Mouse (Mus musculus) CH12.LX (cell line): ENCODE measurements around the gene Emg1. TPM values are rescaled to one million over a fixed set of nuclear protein-coding genes. Genes with fewer than 3 reads are reported as not detected.

Experiments used
- DNase-seq: peaks from one replicate; pipeline ENCODE4 v3.0.0-alpha.2; 2013; ENCODE audit errors: extremely low read depth
- H3K27ac ChIP-seq: 2 replicates; pipeline ENCODE4 v1.5.1; 2012; ENCODE audit warnings: low read depth, mild to moderate bottlenecking, control low read depth, moderate library complexity; ENCODE audit not compliant: insufficient read depth
- H3K27me3 ChIP-seq: replicated peaks from 2 replicates; pipeline ENCODE3; 2012; ENCODE audit warnings: inconsistent platforms
- H3K36me3 ChIP-seq, 2 experiments: replicated peaks in 1 of 2; 2 replicates each; pipeline versions ENCODE3 to v1.6.1; 2012; ENCODE audit warnings: inconsistent platforms in 1 of 2, low read length in 1 of 2, mild to moderate bottlenecking in 1 of 2, mixed read lengths in 1 of 2, moderate library complexity in 1 of 2; ENCODE audit not compliant: control insufficient read depth in 1 of 2, insufficient read depth in 1 of 2
- H3K4me1 ChIP-seq, 2 experiments: 2 replicates each; pipeline ENCODE4 v1.6.1; 2012; ENCODE audit warnings: inconsistent platforms in 1 of 2, moderate library complexity in 1 of 2; ENCODE audit not compliant: insufficient read depth in 2 of 2, control insufficient read depth in 1 of 2
- H3K4me2 ChIP-seq: 2 replicates; pipeline ENCODE4 v1.6.1; 2012; ENCODE audit warnings: low read depth, mild to moderate bottlenecking, control low read depth; ENCODE audit not compliant: poor library complexity, insufficient read depth, severe bottlenecking
- H3K4me3 ChIP-seq, 3 experiments: fragments of 150-350 bp in 1 of 3; sonication (generic) in 1 of 3; replicated peaks in 1 of 3; 2 replicates each; pipeline versions ENCODE3 to v1.5.1; 2011 to 2012; ENCODE audit warnings: low read depth in 2 of 3, low read length in 2 of 3, mild to moderate bottlenecking in 2 of 3, moderate library complexity in 2 of 3, control low read depth in 1 of 3, improper control_type of control experiment in 1 of 3, inconsistent platforms in 1 of 3, mixed read lengths in 1 of 3; ENCODE audit not compliant: poor library complexity in 1 of 3
- H3K79me2 ChIP-seq: replicated peaks from 2 replicates; pipeline ENCODE4 v1.6.1; 2012; ENCODE audit warnings: mild to moderate bottlenecking, moderate library complexity; ENCODE audit not compliant: control insufficient read depth, poor library complexity, insufficient read depth, severe bottlenecking; ENCODE audit errors: extremely low read depth
- H3K9ac ChIP-seq: 2 replicates; pipeline ENCODE4 v1.6.1; 2012; ENCODE audit warnings: low read depth, mild to moderate bottlenecking, control low read depth, moderate library complexity; ENCODE audit not compliant: insufficient read depth
- H3K9me3 ChIP-seq: replicated peaks from 2 replicates; pipeline ENCODE3; 2012; ENCODE audit warnings: low read length, inconsistent platforms, mixed read lengths
- BHLHE40 ChIP-seq: IDR thresholded peaks from 2 replicates; pipeline ENCODE4 v1.6.1; 2011; ENCODE audit warnings: mild to moderate bottlenecking, low read depth, low read length, improper control_type of control experiment
- CHD1 ChIP-seq: IDR thresholded peaks from 2 replicates; pipeline ENCODE4 v1.6.1; 2012; ENCODE audit warnings: low read depth, low read length, improper control_type of control experiment, inconsistent platforms
- CHD2 ChIP-seq: IDR thresholded peaks from 2 replicates; pipeline ENCODE4 v1.6.1; 2011; ENCODE audit warnings: low read length, improper control_type of control experiment
- E2F4 ChIP-seq: IDR thresholded peaks from 2 replicates; pipeline ENCODE4 v1.6.1; 2011; ENCODE audit warnings: low read depth, low read length, improper control_type of control experiment; ENCODE audit not compliant: insufficient replicate concordance
- ELF1 ChIP-seq: IDR thresholded peaks from 2 replicates; pipeline ENCODE4 v1.6.1; 2014; ENCODE audit warnings: low read depth, mild to moderate bottlenecking, inconsistent platforms, low read length, improper control_type of control experiment
- EP300 ChIP-seq: IDR thresholded peaks from 2 replicates; pipeline ENCODE4 v1.6.1; 2011; ENCODE audit warnings: low read length, improper control_type of control experiment
- HCFC1 ChIP-seq: IDR thresholded peaks from 2 replicates; pipeline ENCODE4 v1.6.1; 2012; ENCODE audit warnings: low read depth, mild to moderate bottlenecking, inconsistent platforms, low read length, improper control_type of control experiment
- JUN ChIP-seq: IDR thresholded peaks from 2 replicates; pipeline ENCODE4 v1.6.1; 2011; ENCODE audit warnings: low read depth, mild to moderate bottlenecking, low read length, improper control_type of control experiment, moderate library complexity; ENCODE audit not compliant: insufficient read depth
- KAT2A ChIP-seq: IDR thresholded peaks from 2 replicates; pipeline ENCODE4 v1.6.1; 2012; ENCODE audit warnings: low read length, improper control_type of control experiment, inconsistent platforms; ENCODE audit not compliant: insufficient replicate concordance
- MAFK ChIP-seq: IDR thresholded peaks from 2 replicates; pipeline ENCODE4 v1.6.1; 2011; ENCODE audit warnings: low read length, improper control_type of control experiment; ENCODE audit not compliant: insufficient replicate concordance
- MAX ChIP-seq: IDR thresholded peaks from 2 replicates; pipeline ENCODE4 v1.6.1; 2011; ENCODE audit warnings: low read length, improper control_type of control experiment
- MEF2A ChIP-seq: IDR thresholded peaks from 2 replicates; pipeline ENCODE4 v1.6.1; 2014; ENCODE audit warnings: low read depth, mild to moderate bottlenecking, inconsistent platforms, low read length, improper control_type of control experiment, borderline replicate concordance
- NELFE ChIP-seq: IDR thresholded peaks from 2 replicates; pipeline ENCODE4 v1.6.1; 2011; ENCODE audit warnings: low read depth, low read length, improper control_type of control experiment
- PAX5 ChIP-seq: IDR thresholded peaks from 2 replicates; pipeline ENCODE4 v1.6.1; 2012; ENCODE audit warnings: low read length, inconsistent platforms, mixed read lengths
- POLR2A ChIP-seq: IDR thresholded peaks from 2 replicates; pipeline ENCODE4 v1.6.1; 2011; ENCODE audit warnings: low read depth, mild to moderate bottlenecking, improper control_type of control experiment, low read length
- POLR2AphosphoS2 ChIP-seq: IDR thresholded peaks from 2 replicates; pipeline ENCODE4 v1.6.1; 2011; ENCODE audit warnings: low read depth, low read length, improper control_type of control experiment
- RCOR1 ChIP-seq: conservative IDR thresholded peaks from 2 replicates; pipeline ENCODE4 v1.6.1; 2012; ENCODE audit warnings: low read depth, mild to moderate bottlenecking, inconsistent platforms, low read length, improper control_type of control experiment
- SMC3 ChIP-seq: IDR thresholded peaks from 2 replicates; pipeline ENCODE4 v1.6.1; 2011; ENCODE audit warnings: low read depth, low read length, improper control_type of control experiment
- TCF12 ChIP-seq: IDR thresholded peaks from 2 replicates; pipeline ENCODE4 v1.6.1; 2014; ENCODE audit warnings: low read depth, mild to moderate bottlenecking, inconsistent platforms, low read length, improper control_type of control experiment
- UBTF ChIP-seq: IDR thresholded peaks from 2 replicates; pipeline ENCODE4 v1.6.1; 2012; ENCODE audit warnings: low read depth, mild to moderate bottlenecking, inconsistent platforms, low read length, improper control_type of control experiment, moderate library complexity
- USF1 ChIP-seq: IDR thresholded peaks from 2 replicates; pipeline ENCODE4 v1.6.1; 2014; ENCODE audit warnings: low read depth, mild to moderate bottlenecking, inconsistent platforms, low read length, improper control_type of control experiment
- USF2 ChIP-seq: conservative IDR thresholded peaks from 2 replicates; pipeline ENCODE4 v1.6.1; 2011; ENCODE audit warnings: low read depth, low read length, improper control_type of control experiment
- ZNF384 ChIP-seq: IDR thresholded peaks from 2 replicates; pipeline ENCODE4 v1.6.1; 2012; ENCODE audit warnings: low read depth, low read length, improper control_type of control experiment, inconsistent platforms
- dilution Hi-C: fragments of 300-500 bp; cut with MboI; formaldehyde crosslinking; loops from 2 replicates; pipeline ENCODE4 v1.14.3; 2020; ENCODE audit warnings: low sequenced_read_pairs; ENCODE audit not compliant: extremely low pct_unique_long_range_greater_than_20kb, extremely low pct_ligation_motif_present
- in situ Hi-C: fragments of 300-500 bp; cut with MboI; formaldehyde crosslinking; loops from 3 replicates; pipeline ENCODE4 v1.14.3; 2019; ENCODE audit warnings: low sequenced_read_pairs, low pct_ligation_motif_present, low pct_unique_long_range_greater_than_20kb, mixed read lengths
- polyA plus RNA-seq: library from polyadenylated mRNA; unstranded; fragments of >175 nt; gene quantifications from 2 replicates; pipeline ENCODE4 v1.2.1, GENCODE M21; 2012; ENCODE audit warnings: low read depth; ENCODE audit not compliant: insufficient read length
- total RNA-seq, 2 experiments: library from RNA; depleted of rRNA; stranded (reverse); fragments of 300-350 nt in 1 of 2; fragments of >200 nt in 1 of 2; gene quantifications; 2 replicates each; pipeline ENCODE4 v1.2.3; 2012 to 2014

Emg1 gene
- total and polyA plus RNA-seq, 3 experiments: 301 to 481 (median 352) TPM

DNA sequence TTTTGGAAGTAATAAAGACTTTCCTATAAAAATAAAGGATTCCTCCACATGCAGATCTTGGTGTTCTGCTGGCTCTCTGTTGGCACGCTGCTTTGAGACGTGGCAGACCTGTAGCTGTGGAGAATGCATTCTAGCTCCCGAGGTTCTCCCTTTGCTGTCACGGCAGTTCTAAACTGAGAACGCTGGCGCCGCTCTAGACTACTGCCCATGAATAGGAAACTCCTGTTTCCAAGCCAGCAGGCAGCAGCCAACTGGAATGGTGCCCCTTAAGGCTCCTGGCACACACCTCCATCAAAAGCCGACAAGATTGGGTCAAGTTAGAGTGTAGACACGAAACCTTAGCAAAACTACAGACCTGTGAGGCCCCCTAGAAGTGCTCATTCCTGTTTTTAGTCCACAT lies 38.4 kb downstream of the Emg1 start:
- peaks cover 15 to 77% of the 10 kb centered on the region in 2 experiments for H3K36me3 ChIP-seq
- dilution Hi-C loops (no loop called here), in situ Hi-C loops (no loop called here)
- peaks cover 2 to 11% of the 10 kb centered on the region in 2 experiments; a peak in 2 of 4 replicates for H3K4me1 ChIP-seq
- H3K4me2 ChIP-seq: no peak overlapping the region
- TF ChIP-seq CHD2 (no peak), JUN (no peak), EP300 (no peak), CHD1 (no peak), NELFE (no peak), POLR2AphosphoS2 (no peak), ZNF384 (no peak), TCF12 (no peak), MEF2A (no peak), POLR2A (no peak), USF2 (no peak), HCFC1 (no peak), USF1 (no peak), RCOR1 (no peak), PAX5 (no peak), MAFK (no peak), MAX (no peak), BHLHE40 (no peak), ELF1 (no peak), E2F4 (no peak)
- H3K9ac ChIP-seq: no peak overlapping the region
- H3K27ac ChIP-seq: no peak overlapping the region
- no peak for DNase-seq
- no peaks in the 10 kb centered on the region for H3K27me3 ChIP-seq
- H3K9me3 ChIP-seq: no peaks in the 10 kb centered on the region
- no peak overlapping the region for H3K4me3 ChIP-seq
- H3K79me2 ChIP-seq: peaks cover 12% of the 10 kb centered on the region; the same call in 1 of the 2 replicates

DNA sequence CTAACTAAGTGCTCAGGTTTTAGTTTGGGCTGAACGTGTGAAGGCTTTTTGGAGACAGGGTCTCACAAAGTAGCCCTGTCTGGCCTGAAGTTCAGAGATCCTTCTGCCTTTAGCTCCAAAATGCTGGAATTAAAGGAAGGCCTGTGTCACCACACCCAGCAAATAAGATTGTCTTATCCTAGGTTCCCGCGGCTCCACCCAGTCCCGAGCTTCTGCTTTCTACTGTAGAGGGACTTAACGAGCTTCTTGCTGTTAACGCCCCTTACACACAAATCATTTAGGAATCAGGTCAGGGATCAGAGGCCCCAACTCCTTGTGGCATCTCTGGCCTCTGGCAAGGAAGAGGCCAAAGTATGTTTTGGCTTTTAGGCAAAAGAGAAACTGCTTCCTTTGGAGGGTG lies 39.9 kb downstream of the Emg1 start:
- peaks cover 2 to 11% of the 10 kb centered on the region in 2 experiments; a peak in 2 of 4 replicates for H3K4me1 ChIP-seq
- in situ Hi-C loops (no loop called here), dilution Hi-C loops (no loop called here)
- H3K9me3 ChIP-seq: no peaks in the 10 kb centered on the region
- no peak overlapping the region for H3K27ac ChIP-seq
- no peaks in the 10 kb centered on the region for H3K27me3 ChIP-seq
- H3K4me2 ChIP-seq: no peak overlapping the region
- peaks cover 15 to 80% of the 10 kb centered on the region in 2 experiments for H3K36me3 ChIP-seq
- peaks cover 12% of the 10 kb centered on the region; the same call in 1 of the 2 replicates for H3K79me2 ChIP-seq
- no peak for DNase-seq
- no peak for TF ChIP-seq BHLHE40
- TF ChIP-seq TCF12: no peak
- no peak for TF ChIP-seq KAT2A
- no peak for TF ChIP-seq UBTF
- TF ChIP-seq SMC3: no peak
- H3K4me3 ChIP-seq: no peak overlapping the region
- no peak overlapping the region for H3K9ac ChIP-seq
